Mouse (Mus musculus): ENCODE results near the gene Fam72a.

Gene Fam72a

DNA sequence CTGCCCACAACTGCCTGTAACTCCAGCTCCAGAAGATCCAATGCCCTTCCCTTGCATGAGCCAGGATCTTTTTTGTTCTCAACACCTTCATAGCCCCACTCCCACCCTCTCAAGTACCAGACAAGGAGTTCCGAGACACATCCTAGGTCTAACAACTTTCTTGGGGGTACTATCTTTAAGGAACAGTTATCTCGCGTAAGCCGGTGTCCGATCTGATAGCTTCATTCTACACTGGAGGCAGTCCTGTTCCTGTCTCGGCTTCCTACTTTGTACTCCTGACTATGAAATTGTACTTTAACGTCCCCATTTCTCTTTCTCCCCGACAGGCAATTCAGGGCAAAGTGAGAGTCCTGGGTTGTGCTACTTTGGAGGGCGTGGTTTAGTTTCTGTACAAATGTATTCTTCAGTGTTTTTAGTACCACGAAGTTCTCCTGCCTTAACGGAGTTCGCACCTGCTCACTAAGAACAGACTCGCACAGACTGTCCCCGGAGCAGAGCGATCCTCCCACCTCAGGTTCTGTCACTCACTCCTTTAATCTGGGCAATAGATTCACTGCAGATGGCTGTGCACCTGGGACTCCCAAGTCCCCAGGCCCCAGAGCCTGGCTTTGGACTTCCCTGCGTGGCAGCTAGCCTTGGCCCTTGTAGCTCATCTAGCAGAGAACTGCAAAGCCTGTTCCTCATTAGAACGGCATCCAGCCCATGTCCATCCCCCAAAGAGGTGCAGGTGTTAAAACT, 51.4 kb downstream of the Fam72a start:
- DNase-seq (ENCODE audit: low spot score in 2 of 2): no peak

DNA sequence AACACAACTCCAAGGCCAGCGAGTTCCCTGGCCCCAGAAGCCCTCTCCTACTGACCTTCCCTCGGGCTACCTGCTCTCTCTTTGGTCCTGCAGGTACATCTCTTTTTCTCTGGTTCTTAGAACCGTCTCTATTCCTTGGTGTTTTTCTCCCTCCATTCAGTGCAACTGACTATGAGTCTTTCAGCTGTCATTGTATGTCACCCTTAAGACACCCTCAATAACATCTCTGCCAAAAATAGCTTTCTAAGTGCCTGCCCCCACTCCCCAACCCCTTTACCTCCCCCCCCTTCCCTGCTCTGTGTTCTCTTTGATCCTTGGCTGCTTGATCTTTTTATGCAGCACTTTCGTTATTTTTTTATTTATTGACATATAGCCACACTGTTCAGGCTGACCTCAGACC, 52.7 kb downstream of the Fam72a start:
- DNase-seq (ENCODE audit: low spot score in 2 of 2): no peak

DNA sequence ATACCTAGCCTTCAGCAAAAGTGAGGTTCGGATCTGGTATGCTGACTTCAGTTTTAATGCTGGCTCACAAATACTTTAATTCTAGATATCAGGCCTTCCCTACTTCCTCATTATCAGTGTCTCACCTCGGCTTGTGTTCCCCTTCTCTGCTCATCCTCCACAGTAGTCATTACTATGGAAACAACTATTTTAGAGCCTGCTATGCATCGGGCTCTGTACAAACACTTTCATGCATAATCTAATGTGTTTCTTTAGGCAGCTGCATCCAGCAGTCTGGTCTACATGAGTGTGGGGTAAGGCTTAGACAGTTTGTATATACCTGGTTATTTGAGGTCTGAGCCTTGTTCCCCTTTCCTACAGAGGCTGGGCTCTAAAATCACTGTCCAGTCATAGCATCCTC, 55.9 kb downstream of the Fam72a start:
- no peak for DNase-seq (ENCODE audit: low spot score in 2 of 2)

GRCm38 (mm10) chr1:131586836-131587235, 59.1 kb downstream of the Fam72a start:
- DNase-seq (ENCODE audit: low spot score in 2 of 2): no peak

All from urinary bladder, postnatal 36 days (tissue).